Mouse (Mus musculus): ENCODE results near the gene Ints1. TPM values are rescaled to one million over a fixed set of nuclear protein-coding genes. Genes with fewer than 3 reads are reported as not detected.

Ints1 gene
- polyA plus RNA-seq, 1 experiment from 2014 or later, result 14.7 TPM

- H3K27ac ChIP-seq, result no peak overlapping the region
- 61% methylated on average over 4 of the region's 4 CpGs for WGBS (ENCODE audit: missing documents)
Measured at GRCm38 (mm10) chr5:139809397-139809796, 33.9 kb upstream of the Ints1 start.

GRCm38 (mm10) chr5:139805924-139806323, 30.4 kb upstream of the Ints1 start:
- peaks cover 6% of the 10 kb centered on the region for H3K36me3 ChIP-seq (ENCODE audit: inconsistent target)
- WGBS (ENCODE audit: missing documents), result 95% methylated on average over 8 of the region's 8 CpGs
- no peaks in the 10 kb centered on the region for H3K79me2 ChIP-seq (ENCODE audit: inconsistent target)
- no peak overlapping the region for H3K4me3 ChIP-seq (ENCODE audit: inconsistent target)
- H3K27ac ChIP-seq, result no peak overlapping the region

More at GRCm38 (mm10) chr5:139809397-139809796, 33.9 kb upstream of the Ints1 start:
- Histone ChIP-seq H3K79me2 (ENCODE audit: inconsistent target) (no peaks in the 10 kb centered on the region), H3K36me3 (ENCODE audit: inconsistent target) (no peaks in the 10 kb centered on the region), H3K4me3 (ENCODE audit: inconsistent target) (no peak overlapping the region)

- no peak overlapping the region for H3K27ac ChIP-seq
- H3K79me2 ChIP-seq (ENCODE audit: inconsistent target), result peaks cover 6% of the 10 kb centered on the region; the same call in 1 of the 2 replicates
- H3K4me3 ChIP-seq (ENCODE audit: inconsistent target), result no peak overlapping the region
- peaks cover 19% of the 10 kb centered on the region for H3K36me3 ChIP-seq (ENCODE audit: inconsistent target)
- 95% methylated on average over 8 of the region's 11 CpGs for WGBS (ENCODE audit: missing documents)
Measured at GRCm38 (mm10) chr5:139804573-139805111, 29.2 kb upstream of the Ints1 start.

GRCm38 (mm10) chr5:139804107-139804551, 28.7 kb upstream of the Ints1 start:
- WGBS (ENCODE audit: missing documents), result 35% methylated on average over 4 of the region's 6 CpGs
- Histone ChIP-seq H3K4me3 (ENCODE audit: inconsistent target) (no peak overlapping the region), H3K36me3 (ENCODE audit: inconsistent target) (peaks cover 21% of the 10 kb centered on the region), H3K27ac (no peak overlapping the region), H3K79me2 (ENCODE audit: inconsistent target) (peaks cover 12% of the 10 kb centered on the region; the same call in 1 of the 2 replicates)

- Histone ChIP-seq H3K36me3 (ENCODE audit: inconsistent target) (peaks cover 21% of the 10 kb centered on the region), H3K4me3 (ENCODE audit: inconsistent target) (no peak overlapping the region), H3K27ac (no peak overlapping the region), H3K79me2 (ENCODE audit: inconsistent target) (peaks cover 16% of the 10 kb centered on the region)
- WGBS (ENCODE audit: missing documents), result 25% methylated on average over 12 of the region's 12 CpGs
Measured at GRCm38 (mm10) chr5:139803601-139804102, 28.2 kb upstream of the Ints1 start.

GRCm38 (mm10) chr5:139803165-139803564, 27.7 kb upstream of the Ints1 start:
- 87% methylated on average over 8 of the region's 8 CpGs for WGBS (ENCODE audit: missing documents)
- Histone ChIP-seq H3K4me3 (ENCODE audit: inconsistent target) (no peak overlapping the region), H3K27ac (no peak overlapping the region), H3K36me3 (ENCODE audit: inconsistent target) (peaks cover 22% of the 10 kb centered on the region), H3K79me2 (ENCODE audit: inconsistent target) (peaks cover 21% of the 10 kb centered on the region)

- Histone ChIP-seq H3K27ac (no peak overlapping the region), H3K36me3 (ENCODE audit: inconsistent target) (peaks cover 33% of the 10 kb centered on the region), H3K79me2 (ENCODE audit: inconsistent target) (peaks cover 34% of the 10 kb centered on the region), H3K4me3 (ENCODE audit: inconsistent target) (no peak overlapping the region)
- WGBS (ENCODE audit: missing documents), result 97% methylated on average over 10 of the region's 10 CpGs
Measured at GRCm38 (mm10) chr5:139801880-139802279, 26.4 kb upstream of the Ints1 start.

GRCm38 (mm10) chr5:139801231-139801630, 25.8 kb upstream of the Ints1 start:
- H3K4me3 ChIP-seq (ENCODE audit: inconsistent target), result no peak overlapping the region
- 97% methylated on average over 8 of the region's 8 CpGs for WGBS (ENCODE audit: missing documents)
- peaks cover 41% of the 10 kb centered on the region for H3K79me2 ChIP-seq (ENCODE audit: inconsistent target)
- H3K36me3 ChIP-seq (ENCODE audit: inconsistent target), result peaks cover 36% of the 10 kb centered on the region
- no peak overlapping the region for H3K27ac ChIP-seq

- Histone ChIP-seq H3K36me3 (ENCODE audit: inconsistent target) (peaks cover 36% of the 10 kb centered on the region), H3K79me2 (ENCODE audit: inconsistent target) (peaks cover 53% of the 10 kb centered on the region), H3K4me3 (ENCODE audit: inconsistent target) (no peak overlapping the region), H3K27ac (no peak overlapping the region)
- 97% methylated on average over 31 of the region's 33 CpGs for WGBS (ENCODE audit: missing documents)
Measured at GRCm38 (mm10) chr5:139799801-139800590, 24.5 kb upstream of the Ints1 start.

- Histone ChIP-seq H3K27ac (no peak overlapping the region), H3K4me3 (ENCODE audit: inconsistent target) (no peak overlapping the region), H3K79me2 (ENCODE audit: inconsistent target) (peaks cover 62% of the 10 kb centered on the region), H3K36me3 (ENCODE audit: inconsistent target) (peaks cover 36% of the 10 kb centered on the region)
- 97% methylated on average over 6 of the region's 9 CpGs for WGBS (ENCODE audit: missing documents)
Measured at GRCm38 (mm10) chr5:139799041-139799440, 23.6 kb upstream of the Ints1 start.

GRCm38 (mm10) chr5:139798168-139798900, 22.9 kb upstream of the Ints1 start:
- no peak overlapping the region for H3K4me3 ChIP-seq (ENCODE audit: inconsistent target)
- WGBS (ENCODE audit: missing documents), result 93% methylated on average over 11 of the region's 12 CpGs
- H3K36me3 ChIP-seq (ENCODE audit: inconsistent target), result peaks cover 36% of the 10 kb centered on the region
- H3K27ac ChIP-seq, result no peak overlapping the region
- H3K79me2 ChIP-seq (ENCODE audit: inconsistent target), result peaks cover 69% of the 10 kb centered on the region

- Histone ChIP-seq H3K4me3 (ENCODE audit: inconsistent target) (no peak overlapping the region), H3K27ac (no peak overlapping the region), H3K36me3 (ENCODE audit: inconsistent target) (peaks cover 36% of the 10 kb centered on the region), H3K79me2 (ENCODE audit: inconsistent target) (peaks cover 77% of the 10 kb centered on the region)
- 89% methylated on average over 11 of the region's 11 CpGs for WGBS (ENCODE audit: missing documents)
Measured at GRCm38 (mm10) chr5:139797473-139798167, 22.1 kb upstream of the Ints1 start.

GRCm38 (mm10) chr5:139796900-139797299, 21.4 kb upstream of the Ints1 start:
- WGBS (ENCODE audit: missing documents), result 55% methylated on average over 13 of the region's 13 CpGs
- Histone ChIP-seq H3K36me3 (ENCODE audit: inconsistent target) (peaks cover 36% of the 10 kb centered on the region), H3K4me3 (ENCODE audit: inconsistent target) (no peak overlapping the region), H3K79me2 (ENCODE audit: inconsistent target) (peaks cover 84% of the 10 kb centered on the region), H3K27ac (no peak overlapping the region)

GRCm38 (mm10) chr5:139796001-139796620, 20.6 kb upstream of the Ints1 start:
- H3K79me2 ChIP-seq (ENCODE audit: inconsistent target), result peaks cover 86% of the 10 kb centered on the region
- H3K4me3 ChIP-seq (ENCODE audit: inconsistent target), result no peak overlapping the region
- H3K36me3 ChIP-seq (ENCODE audit: inconsistent target), result peaks cover 32% of the 10 kb centered on the region
- H3K27ac ChIP-seq, result no peak overlapping the region
- 85% methylated on average over 9 of the region's 9 CpGs for WGBS (ENCODE audit: missing documents)
